Mouse (Mus musculus) CD4-positive, CD25-positive, alpha-beta regulatory T cell, adult 2 months (primary cell): ENCODE measurements around the gene Mrap.

Source experiments
- DNase-seq: peaks from one replicate; pipeline ENCODE4 v3.0.0-alpha.2; 2012; ENCODE audit warnings: low read depth, low spot score

The Mrap gene

GRCm38 (mm10) chr16:90753386-90753941 lies 15.5 kb downstream of the Mrap start:
- DNase-seq, result no peak

GRCm38 (mm10) chr16:90759335-90759734 lies 21.3 kb downstream of the Mrap start:
- no peak for DNase-seq

- DNase-seq, result no peak
Observed at GRCm38 (mm10) chr16:90760515-90760914, 22.5 kb downstream of the Mrap start.

- no peak for DNase-seq
Observed at GRCm38 (mm10) chr16:90765195-90765877, 27.3 kb downstream of the Mrap start.

- DNase-seq, result no peak
Observed at GRCm38 (mm10) chr16:90766919-90767454, 29.0 kb downstream of the Mrap start.

GRCm38 (mm10) chr16:90774216-90774615 lies 36.2 kb downstream of the Mrap start:
- no peak for DNase-seq

- DNase-seq, result no peak
Observed at GRCm38 (mm10) chr16:90774646-90775045, 36.6 kb downstream of the Mrap start.

GRCm38 (mm10) chr16:90775946-90776520 lies 38.0 kb downstream of the Mrap start:
- no peak for DNase-seq

GRCm38 (mm10) chr16:90779783-90780182 lies 41.8 kb downstream of the Mrap start:
- DNase-seq, result no peak

GRCm38 (mm10) chr16:90783302-90783701 lies 45.3 kb downstream of the Mrap start:
- DNase-seq, result no peak

GRCm38 (mm10) chr16:90785257-90785656 lies 47.2 kb downstream of the Mrap start:
- no peak for DNase-seq

GRCm38 (mm10) chr16:90788580-90788979 lies 50.6 kb downstream of the Mrap start:
- DNase-seq, result no peak

- DNase-seq, result no peak
Observed at GRCm38 (mm10) chr16:90790946-90791345, 52.9 kb downstream of the Mrap start.

- no peak for DNase-seq
Observed at GRCm38 (mm10) chr16:90792066-90792465, 54.1 kb downstream of the Mrap start.

- no peak for DNase-seq
Observed at GRCm38 (mm10) chr16:90792500-90792899, 54.5 kb downstream of the Mrap start.

- no peak for DNase-seq
Observed at GRCm38 (mm10) chr16:90794708-90795107, 56.7 kb downstream of the Mrap start.

- DNase-seq, result no peak
Observed at GRCm38 (mm10) chr16:90798446-90798845, 60.4 kb downstream of the Mrap start.

GRCm38 (mm10) chr16:90798848-90799247 lies 60.8 kb downstream of the Mrap start:
- no peak for DNase-seq
